Mouse (Mus musculus): ENCODE measurements at regions not wholly inside any gene's neighbourhood (a gene's known extent, or its start where the extent isn't known, plus 50 kb on each side); places are given as distances from the start of the nearest gene placed in this dataset.

- Histone ChIP-seq H3K9ac (ENCODE audit: low read length) (no peak overlapping the region), H3K4me1 (ENCODE audit: control insufficient read depth, insufficient read depth, low read length) (no peaks in the 10 kb centered on the region), H3K4me3 (ENCODE audit: low read depth, low read length) (no peak overlapping the region), H3K4me2 (no peak overlapping the region), H3K27me3 (ENCODE audit: control insufficient read depth, insufficient read depth, low read length) (no peaks in the 10 kb centered on the region), H3K36me3 (ENCODE audit: control insufficient read depth, insufficient read depth, low read length) (no peaks in the 10 kb centered on the region), H3K27ac (ENCODE audit: low read depth, low read length) (no peak overlapping the region), H3K9me3 (ENCODE audit: control insufficient read depth, low read length) (no peaks in the 10 kb centered on the region)
- DNase-seq (ENCODE audit: low spot score, missing footprints) (no peak), ATAC-seq (ENCODE audit: low FRiP score) (no peak)
- 67% methylated on average over 2 of the region's 2 CpGs for WGBS
These were observed 740.9 kb upstream of the Jmjd1c start for GRCm38 (mm10) chr10:66354986-66355385.

DNA sequence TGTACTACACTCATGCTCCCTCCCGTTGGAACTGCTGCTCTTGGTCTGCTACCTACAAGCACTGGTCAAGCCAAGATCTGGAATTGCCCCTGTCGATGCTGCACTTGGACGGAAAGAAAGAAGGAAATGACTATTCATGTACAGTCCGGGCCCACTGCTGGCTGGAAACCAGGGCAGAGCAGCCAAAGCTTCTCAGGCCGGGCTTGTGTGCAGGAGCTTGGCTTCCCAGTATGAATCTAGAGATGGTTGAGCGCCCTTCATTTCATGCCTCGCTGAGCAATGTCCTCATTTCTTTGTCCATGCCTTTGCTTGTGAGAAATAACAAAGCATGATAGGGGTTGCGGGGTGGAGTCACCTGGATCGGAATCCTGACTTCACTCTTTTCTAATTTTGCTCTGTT, 738.2 kb upstream of the Jmjd1c start:
- no peak for ATAC-seq (ENCODE audit: low FRiP score)
- no peaks in the 10 kb centered on the region for H3K36me3 ChIP-seq (ENCODE audit: control insufficient read depth, insufficient read depth, low read length)
- H3K4me2 ChIP-seq: no peak overlapping the region
- 79% methylated on average over 9 of the region's 9 CpGs for WGBS
- no peaks in the 10 kb centered on the region for H3K9me3 ChIP-seq (ENCODE audit: control insufficient read depth, low read length)
- H3K4me3 ChIP-seq (ENCODE audit: low read depth, low read length): no peak overlapping the region
- no peak overlapping the region for H3K27ac ChIP-seq (ENCODE audit: low read depth, low read length)
- DNase-seq (ENCODE audit: low spot score, missing footprints): no peak
- H3K27me3 ChIP-seq (ENCODE audit: control insufficient read depth, insufficient read depth, low read length): no peaks in the 10 kb centered on the region
- no peaks in the 10 kb centered on the region for H3K4me1 ChIP-seq (ENCODE audit: control insufficient read depth, insufficient read depth, low read length)
- H3K9ac ChIP-seq (ENCODE audit: low read length): no peak overlapping the region

DNA sequence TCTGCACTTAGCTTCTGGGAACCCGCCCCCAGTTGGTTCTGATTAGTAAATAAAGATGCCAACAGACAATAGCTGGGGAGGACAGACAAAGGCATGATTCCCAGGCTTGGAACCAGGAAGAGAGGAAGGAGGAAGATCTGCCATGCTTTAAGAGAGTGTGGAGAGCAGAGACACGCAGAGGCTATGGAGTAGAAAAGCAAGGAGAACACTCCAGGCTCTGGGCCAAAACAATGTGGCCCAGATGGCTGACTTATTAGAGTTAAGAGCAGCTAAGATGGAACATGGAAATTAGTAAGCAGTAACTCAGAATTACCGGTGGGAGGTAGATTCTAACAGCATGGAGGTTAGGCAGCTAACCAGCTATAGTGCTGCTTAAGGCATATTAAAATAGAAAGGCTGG, 725.8 kb upstream of the Jmjd1c start:
- H3K4me3 ChIP-seq (ENCODE audit: low read depth, low read length): no peak overlapping the region
- H3K27me3 ChIP-seq (ENCODE audit: control insufficient read depth, insufficient read depth, low read length): no peaks in the 10 kb centered on the region
- DNase-seq (ENCODE audit: low spot score, missing footprints) (no peak), ATAC-seq (ENCODE audit: low FRiP score) (no peak)
- H3K9ac ChIP-seq (ENCODE audit: low read length): no peak overlapping the region
- no peak overlapping the region for H3K27ac ChIP-seq (ENCODE audit: low read depth, low read length)
- H3K4me2 ChIP-seq: no peak overlapping the region
- H3K36me3 ChIP-seq (ENCODE audit: control insufficient read depth, insufficient read depth, low read length): no peaks in the 10 kb centered on the region
- H3K4me1 ChIP-seq (ENCODE audit: control insufficient read depth, insufficient read depth, low read length): no peaks in the 10 kb centered on the region
- no peaks in the 10 kb centered on the region for H3K9me3 ChIP-seq (ENCODE audit: control insufficient read depth, low read length)
- 73% methylated on average over 3 of the region's 3 CpGs for WGBS

DNA sequence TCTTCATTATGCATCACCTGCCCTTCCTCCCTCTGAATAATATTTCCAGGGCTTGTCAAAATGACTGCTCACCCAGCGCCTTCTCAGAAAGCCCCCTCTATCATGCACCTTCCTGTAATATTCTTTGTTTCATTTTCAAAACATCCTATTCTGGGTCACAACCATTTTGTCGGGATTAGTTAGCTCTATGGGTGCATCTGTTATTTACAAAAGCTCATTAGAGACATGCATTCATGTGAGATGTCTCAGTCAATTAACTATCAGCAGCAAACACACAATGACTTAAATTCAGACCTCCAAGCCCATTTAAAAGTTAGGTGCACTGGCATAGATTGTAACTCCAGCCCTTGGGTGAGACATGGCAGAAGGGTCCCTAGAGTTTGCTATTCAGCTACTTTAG, 724.2 kb upstream of the Jmjd1c start:
- no peak overlapping the region for H3K27ac ChIP-seq (ENCODE audit: low read depth, low read length)
- no peaks in the 10 kb centered on the region for H3K27me3 ChIP-seq (ENCODE audit: control insufficient read depth, insufficient read depth, low read length)
- no peak overlapping the region for H3K4me3 ChIP-seq (ENCODE audit: low read depth, low read length)
- ATAC-seq (ENCODE audit: low FRiP score): no peak
- no peak for DNase-seq (ENCODE audit: low spot score, missing footprints)
- H3K36me3 ChIP-seq (ENCODE audit: control insufficient read depth, insufficient read depth, low read length): no peaks in the 10 kb centered on the region
- no peaks in the 10 kb centered on the region for H3K4me1 ChIP-seq (ENCODE audit: control insufficient read depth, insufficient read depth, low read length)
- H3K9me3 ChIP-seq (ENCODE audit: control insufficient read depth, low read length): no peaks in the 10 kb centered on the region; the same call in 1 of the 2 replicates
- H3K4me2 ChIP-seq: no peak overlapping the region
- no peak overlapping the region for H3K9ac ChIP-seq (ENCODE audit: low read length)
- 88% methylated on average over 2 of the region's 2 CpGs for WGBS
